Mouse (Mus musculus) ovary, postnatal 36 days (tissue): Measurements from ENCODE around the gene Olfr730.

Source experiments
- DNase-seq: peaks from one replicate; pipeline ENCODE4 v3.0.0; 2022; ENCODE audit warnings: low spot score, mixed read lengths

The Olfr730 gene

GRCm38 (mm10) chr14:50188098-50188497, at the start of gene Olfr730:
TSS of gene Olfr730 (minus strand) at chr14:50188198.
- no peak for DNase-seq

DNA sequence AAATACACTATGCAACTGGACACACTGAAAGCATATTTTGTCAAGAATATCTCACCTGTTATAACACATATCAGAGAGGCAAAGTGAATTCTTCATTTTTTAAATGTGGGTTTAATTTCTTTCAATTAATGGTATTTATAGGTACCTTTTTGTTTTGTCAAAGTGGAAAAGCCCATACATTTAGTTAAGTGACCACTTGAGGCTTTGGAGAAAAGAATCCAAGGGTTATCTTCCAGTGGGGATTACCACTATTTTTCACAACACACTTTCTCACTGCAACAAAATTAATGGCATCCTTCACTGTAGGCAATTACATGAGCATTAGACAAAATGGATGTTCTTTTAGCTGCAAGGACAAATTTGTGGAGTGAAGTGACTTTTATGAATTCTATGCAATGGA, 35.2 kb downstream of the Olfr730 start, which contains the start of gene Olfr729:
Olfr729 (minus strand) TSS at position 101 of the 400 bp plus-strand sequence.
- DNase-seq: no peak

DNA sequence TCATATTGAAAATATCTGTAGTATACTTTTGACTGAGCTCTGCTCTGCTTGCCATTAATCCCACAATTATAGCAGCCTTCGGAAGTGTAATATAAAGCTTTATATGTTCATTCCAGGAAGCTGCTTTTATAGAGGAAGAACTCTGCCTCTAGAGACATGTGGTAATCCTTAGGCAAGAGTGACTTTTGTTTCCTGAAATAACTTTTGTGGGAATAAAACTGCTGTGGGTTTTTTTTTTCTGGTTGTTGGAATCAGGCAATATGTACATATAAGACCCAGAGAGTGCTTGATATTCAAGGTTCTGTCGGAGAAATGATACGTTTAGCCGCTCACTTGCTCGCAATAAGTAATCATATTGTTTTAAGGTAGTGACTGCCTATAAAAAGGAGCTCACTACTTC, 45.4 kb downstream of the Olfr730 start, which contains the start of gene Olfr728:
Olfr728 (minus strand) TSS at position 101 of the 400 bp plus-strand sequence.
- no peak for DNase-seq
